Mouse (Mus musculus): ENCODE results near the gene Ascl3. TPM values are rescaled to one million over a fixed set of nuclear protein-coding genes. Genes with fewer than 3 reads are reported as not detected.

The Ascl3 gene
- total RNA-seq, 2 experiments from 2014 or later, result not detected

Other genes with a start within 250 kb of the Ascl3 start
- gene Trim66, start 223.6 kb downstream of the Ascl3 start, total RNA-seq (2021), result under 1 TPM; 0.07 to 0.18 TPM
- 10 to 100 TPM; 63.3 to 79.1 TPM for gene Rpl27a, start 212.6 kb downstream of the Ascl3 start, total RNA-seq (2021)
- 1 to 10 TPM; 6.7 to 6.9 TPM for gene St5, start 28.1 kb downstream of the Ascl3 start, total RNA-seq (2021)
- 10 to 100 TPM in 1 of 2 experiments, 1 to 10 TPM in 1; 9.0 to 15.9 TPM for gene Akip1, start 28.0 kb downstream of the Ascl3 start, total RNA-seq (2021)
- not detected for gene BC051019, start 7.9 kb downstream of the Ascl3 start, total RNA-seq (2021)
- 10 to 100 TPM; 23.9 to 29.3 TPM for gene Tmem9b, start 21.1 kb upstream of the Ascl3 start, total RNA-seq (2021)
- not detected for gene Nrip3, start 50.3 kb upstream of the Ascl3 start, total RNA-seq (2021)
- 1 to 10 TPM; 3.5 to 4.0 TPM for gene Scube2, start 134.0 kb upstream of the Ascl3 start, total RNA-seq (2021)
- 10 to 100 TPM; 41.8 to 47.8 TPM for gene Dennd5a, start 228.7 kb upstream of the Ascl3 start, total RNA-seq (2021)